8 mouse cellular contexts compared by ENCODE assay signal in the genomic region with DNA sequence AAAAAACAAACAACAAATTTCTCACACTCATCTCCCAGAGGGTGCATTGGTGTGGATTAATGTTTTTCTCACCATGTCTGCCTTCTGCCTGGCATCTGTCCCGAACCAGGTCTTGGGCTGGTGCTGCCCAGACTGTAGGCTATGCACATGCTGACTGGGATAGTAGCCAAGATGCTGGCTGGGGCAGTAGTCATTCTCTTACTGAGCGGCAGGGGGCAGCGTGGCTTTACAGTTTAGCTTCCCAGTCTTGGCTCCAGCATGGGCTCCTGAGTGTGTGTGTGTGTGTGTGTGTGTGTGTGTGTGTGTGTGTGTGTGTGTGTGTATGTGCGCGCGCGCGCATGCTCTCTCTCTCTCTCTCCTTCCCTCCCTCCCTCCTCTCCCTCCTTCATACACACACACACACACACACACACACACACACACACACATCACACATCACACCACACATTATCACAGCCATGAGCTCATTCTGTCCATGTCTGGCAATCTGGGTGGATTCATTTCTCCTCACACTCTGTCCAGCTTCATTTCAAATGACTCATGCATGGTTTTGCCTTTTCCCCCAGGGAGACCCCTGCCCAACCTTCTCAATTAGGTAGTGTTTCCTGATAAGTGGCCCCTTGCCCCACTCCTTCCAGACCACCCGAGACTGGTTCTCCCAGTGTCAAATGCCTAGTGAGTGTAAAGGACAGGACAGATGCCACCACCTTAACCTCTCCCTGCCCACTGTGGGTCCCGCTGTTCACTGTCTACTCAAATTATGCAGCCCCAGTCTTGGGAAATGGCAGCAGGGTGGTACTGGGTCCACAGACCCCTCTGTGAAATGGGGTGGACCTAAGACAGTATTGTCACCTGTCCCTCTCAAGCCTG. TPM values are rescaled to one million over a fixed set of nuclear protein-coding genes. Genes with fewer than 3 reads are reported as not detected.
DNase-seq lines count a peak whose midpoint lies in the region; ATAC-seq and TF ChIP-seq lines count a peak whose summit lies in the region.

No protein-coding gene starts in this region.

- H3K27me3 ChIP-seq in kidney, embryonic 15.5 days: peaks cover 86% of the 10 kb centered on the region
- peaks cover 50% of the 10 kb centered on the region for H3K27me3 ChIP-seq in hindbrain, embryonic 15.5 days
- H3K27me3 ChIP-seq in limb, embryonic 10.5 days (ENCODE audit: low read depth, poor library complexity, severe bottlenecking): peaks cover 91% of the 10 kb centered on the region
- H3K27me3 ChIP-seq in neural tube, embryonic 13.5 days: peaks cover 89% of the 10 kb centered on the region
- H3K27me3 ChIP-seq in thymus, adult 2 months (ENCODE audit: control insufficient read depth, insufficient read depth, low read length): peaks cover 11% of the 10 kb centered on the region; the same call in 1 of the 2 replicates

- H3K4me1 ChIP-seq in kidney, embryonic 15.5 days: peaks cover 29% of the 10 kb centered on the region
- H3K4me1 ChIP-seq in hindbrain, embryonic 15.5 days (replicated peaks): peaks cover 27% of the 10 kb centered on the region
- H3K4me1 ChIP-seq in limb, embryonic 10.5 days: peaks cover 34% of the 10 kb centered on the region
- H3K4me1 ChIP-seq in neural tube, embryonic 13.5 days (replicated peaks): peaks cover 19% of the 10 kb centered on the region
- H3K4me1 ChIP-seq in thymus, adult 2 months (replicated peaks; ENCODE audit: control insufficient read depth, insufficient read depth, low read length): peaks cover 4% of the 10 kb centered on the region; the same call in 1 of the 2 replicates

- peak; percentile 88 for DNase-seq in kidney, adult 11 months
- peak; percentile 73 to 84 for DNase-seq in cerebellum, adult 18-20 months
- DNase-seq in forelimb bud, embryonic 11.5 days (ENCODE audit: low read depth, low spot score): peak; percentile 79
- peak; percentile 81 for DNase-seq in limb, embryonic 10.5 days (ENCODE audit: low spot score)
- peak; percentile 61 for DNase-seq in thymus, adult 2 months

- H3K27ac ChIP-seq in kidney, embryonic 15.5 days: no peak overlapping the region
- H3K27ac ChIP-seq in hindbrain, embryonic 15.5 days (replicated peaks): no peak overlapping the region
- H3K27ac ChIP-seq in limb, embryonic 10.5 days: no peak overlapping the region
- H3K27ac ChIP-seq in neural tube, embryonic 13.5 days (replicated peaks): no peak overlapping the region
- H3K27ac ChIP-seq in thymus, adult 2 months (ENCODE audit: control insufficient read depth, insufficient read depth, low read length): no peak overlapping the region

- H3K4me3 ChIP-seq in kidney, embryonic 15.5 days (replicated peaks): no peak overlapping the region
- no peak overlapping the region for H3K4me3 ChIP-seq in hindbrain, embryonic 15.5 days
- H3K4me3 ChIP-seq in limb, embryonic 10.5 days: no peak overlapping the region
- H3K4me3 ChIP-seq in neural tube, embryonic 13.5 days: no peak overlapping the region
- no peak overlapping the region for H3K4me3 ChIP-seq in thymus, adult 2 months (ENCODE audit: control insufficient read depth, insufficient read depth, low read length)

- no peak for ATAC-seq in kidney, embryonic 15.5 days (replicated peaks; ENCODE audit: low FRiP score)
- peak; percentile 59 for ATAC-seq in hindbrain, embryonic 15.5 days (ENCODE audit: low FRiP score, low read depth)
- peak; percentile 60 for ATAC-seq in neural tube, embryonic 13.5 days (ENCODE audit: low read depth)

- no peak overlapping the region for H3K9ac ChIP-seq in kidney, embryonic 15.5 days
- H3K9ac ChIP-seq in hindbrain, embryonic 15.5 days: no peak overlapping the region
- no peak overlapping the region for H3K9ac ChIP-seq in neural tube, embryonic 13.5 days

- no peak for TF ChIP-seq POLR2A in thymus, adult 2 months (IDR thresholded peaks at IDR 0.05; ENCODE audit: control insufficient read depth, extremely low read depth, insufficient read depth, low read length, poor library complexity)

- WGBS in kidney, embryonic 15.5 days: 26% methylated on average over 10 of the region's 10 CpGs
- WGBS in hindbrain, embryonic 15.5 days: 21% methylated on average over 10 of the region's 10 CpGs
- WGBS in limb, embryonic 10.5 days: 33% methylated on average over 5 of the region's 10 CpGs
- WGBS in neural tube, embryonic 13.5 days: 21% methylated on average over 10 of the region's 10 CpGs
- 33% methylated on average over 5 of the region's 10 CpGs for WGBS in thymus, adult 2 months

- peak; percentile 67; the same call in 1 of the 2 replicates for TF ChIP-seq CTCF in thymus, adult 2 months (IDR thresholded peaks at IDR 0.05; ENCODE audit: borderline replicate concordance, control insufficient read depth, extremely low read depth, insufficient read depth, low read length, poor library complexity)

- no peaks in the 10 kb centered on the region for H3K36me3 ChIP-seq in kidney, embryonic 15.5 days
- no peaks in the 10 kb centered on the region for H3K36me3 ChIP-seq in hindbrain, embryonic 15.5 days
- H3K36me3 ChIP-seq in limb, embryonic 10.5 days: no peaks in the 10 kb centered on the region
- H3K36me3 ChIP-seq in neural tube, embryonic 13.5 days: no peaks in the 10 kb centered on the region
- H3K36me3 ChIP-seq in thymus, adult 2 months (ENCODE audit: control insufficient read depth, insufficient read depth, low read length): no peaks in the 10 kb centered on the region

- no peak overlapping the region for H3K4me2 ChIP-seq in kidney, embryonic 15.5 days
- no peak overlapping the region for H3K4me2 ChIP-seq in hindbrain, embryonic 15.5 days
- H3K4me2 ChIP-seq in neural tube, embryonic 13.5 days: no peak overlapping the region

- no peaks in the 10 kb centered on the region for H3K9me3 ChIP-seq in kidney, embryonic 15.5 days (replicated peaks)
- H3K9me3 ChIP-seq in hindbrain, embryonic 15.5 days: no peaks in the 10 kb centered on the region
- H3K9me3 ChIP-seq in limb, embryonic 10.5 days (replicated peaks): no peaks in the 10 kb centered on the region
- H3K9me3 ChIP-seq in neural tube, embryonic 13.5 days: no peaks in the 10 kb centered on the region

RNA-seq across cellular contexts. Expression of a gene that starts 3.8 kb away (rescaled TPM):
- 1.6 and 2.1 TPM in 2 replicates for polyA plus RNA-seq in kidney, embryonic 15.5 days (2015; fragmentation: Nextera tagmentation; extraction: Ambion mirVana)
- polyA plus RNA-seq in hindbrain, embryonic 15.5 days (2015; fragmentation: Nextera tagmentation; extraction: Ambion mirVana): 3.5 and 4.1 TPM in 2 replicates
- 1.2 and 1.8 TPM in 2 replicates for polyA plus RNA-seq in limb, embryonic 10.5 days (2016; fragmentation: Nextera tagmentation; extraction: Ambion mirVana)
- polyA plus RNA-seq in neural tube, embryonic 13.5 days (2015; fragmentation: Nextera tagmentation; extraction: Ambion mirVana): 3.6 and 3.8 TPM in 2 replicates
- polyA plus RNA-seq in thymus, adult 2 months (2012; rRNA removed): 1.3 and 2.2 TPM in 2 replicates

RNA-seq across cellular contexts. Expression of a gene that starts 12.4 kb away (rescaled TPM):
- polyA plus RNA-seq in kidney, embryonic 15.5 days (2015; fragmentation: Nextera tagmentation; extraction: Ambion mirVana): not detected in 2 replicates
- polyA plus RNA-seq in hindbrain, embryonic 15.5 days (2015; fragmentation: Nextera tagmentation; extraction: Ambion mirVana): 0.94 and 1.5 TPM in 2 replicates
- 0.14 and 0.53 TPM in 2 replicates for polyA plus RNA-seq in limb, embryonic 10.5 days (2016; fragmentation: Nextera tagmentation; extraction: Ambion mirVana)
- polyA plus RNA-seq in neural tube, embryonic 13.5 days (2015; fragmentation: Nextera tagmentation; extraction: Ambion mirVana): 1.2 and 1.7 TPM in 2 replicates
- 0.28 TPM in 1 of 2 replicates, not detected in the other for polyA plus RNA-seq in thymus, adult 2 months (2012; rRNA removed)
